Mouse (Mus musculus): Measurements from ENCODE around the gene Ptpn12. TPM values are rescaled to one million over a fixed set of nuclear protein-coding genes. Genes with fewer than 3 reads are reported as not detected.

Ptpn12 gene
- polyA plus RNA-seq, 1 experiment: 32.8 TPM

- Histone ChIP-seq H3K4me3 (ENCODE audit: low read depth, low read length) (0 out of 2 replicates have a peak overlapping the region, but pooled peaks have one; percentile 2), H3K36me3 (ENCODE audit: control insufficient read depth, insufficient read depth, low read length) (no peaks in the 10 kb centered on the region), H3K27me3 (ENCODE audit: control insufficient read depth, insufficient read depth, low read length) (no peaks in the 10 kb centered on the region), H3K4me1 (ENCODE audit: control insufficient read depth, insufficient read depth, insufficient read length, low read length) (peaks cover 17% of the 10 kb centered on the region; the same call in 1 of the 2 replicates), H3K27ac (ENCODE audit: insufficient read depth, low read depth, low read length) (peak overlapping the region; percentile 10; the same call in 1 of the 2 replicates)
- TF ChIP-seq CTCF (IDR thresholded peaks at IDR 0.05; ENCODE audit: extremely low read depth, insufficient read length, insufficient replicate concordance, low read depth, low read length): no peak
- no peak for TF ChIP-seq POLR2A (IDR thresholded peaks at IDR 0.05; ENCODE audit: low read depth, low read length)
- 36% methylated on average over 3 of the region's 3 CpGs for WGBS
Measured at GRCm38 (mm10) chr5:21053571-21054307, 2.0 kb downstream of the Ptpn12 start.

DNA sequence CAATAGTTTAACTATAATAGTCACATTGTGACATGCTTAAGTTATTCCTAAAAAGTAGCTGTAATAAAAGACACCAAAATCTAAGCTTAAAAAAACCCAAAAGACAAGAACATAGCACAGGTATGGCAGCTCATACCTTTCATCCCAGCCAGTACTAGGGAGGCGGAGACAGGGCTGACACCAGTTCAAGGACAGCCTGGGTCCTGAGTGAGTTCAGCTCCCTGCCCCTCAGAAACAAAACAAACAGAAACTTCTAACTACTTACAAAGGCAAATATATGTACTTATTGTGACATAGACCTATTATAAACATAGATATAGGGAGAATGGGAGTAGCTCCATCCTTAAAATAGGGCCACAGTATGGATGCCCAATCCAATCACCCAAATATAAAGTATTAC is 3.2 kb downstream of the Ptpn12 start:
- WGBS: 92% methylated on average over 1 of the region's 1 CpGs
- TF ChIP-seq POLR2A (IDR thresholded peaks at IDR 0.05; ENCODE audit: low read depth, low read length): no peak
- Histone ChIP-seq H3K27ac (ENCODE audit: insufficient read depth, low read depth, low read length) (no peak overlapping the region), H3K36me3 (ENCODE audit: control insufficient read depth, insufficient read depth, low read length) (no peaks in the 10 kb centered on the region), H3K27me3 (ENCODE audit: control insufficient read depth, insufficient read depth, low read length) (no peaks in the 10 kb centered on the region), H3K4me1 (ENCODE audit: control insufficient read depth, insufficient read depth, insufficient read length, low read length) (peaks cover 17% of the 10 kb centered on the region; the same call in 1 of the 2 replicates), H3K4me3 (ENCODE audit: low read depth, low read length) (no peak overlapping the region)

DNA sequence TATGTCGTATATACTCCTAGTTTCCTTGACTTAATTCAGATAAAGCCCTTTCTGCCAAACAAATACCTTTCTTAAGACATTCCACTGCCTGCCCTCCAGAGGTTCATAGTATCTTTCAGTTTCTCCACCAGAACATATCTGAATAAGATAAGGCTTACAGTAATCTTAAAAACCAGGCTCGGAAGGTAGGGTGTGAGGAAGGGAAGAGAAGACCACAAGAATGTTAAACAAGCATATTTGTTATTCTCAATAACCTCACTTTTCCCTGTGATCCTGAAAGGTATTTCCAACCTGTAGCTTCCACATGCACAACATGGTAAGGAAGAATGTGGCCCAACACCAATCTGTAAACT is 5.0 kb downstream of the Ptpn12 start:
- H3K4me3 ChIP-seq (ENCODE audit: low read depth, low read length): no peak overlapping the region
- TF ChIP-seq CTCF (IDR thresholded peaks at IDR 0.05; ENCODE audit: extremely low read depth, insufficient read length, insufficient replicate concordance, low read depth, low read length): no peak
- no peak for TF ChIP-seq POLR2A (IDR thresholded peaks at IDR 0.05; ENCODE audit: low read depth, low read length)
- H3K27me3 ChIP-seq (ENCODE audit: control insufficient read depth, insufficient read depth, low read length): no peaks in the 10 kb centered on the region
- WGBS: 15% methylated on average over 2 of the region's 2 CpGs
- H3K36me3 ChIP-seq (ENCODE audit: control insufficient read depth, insufficient read depth, low read length): no peaks in the 10 kb centered on the region
- H3K4me1 ChIP-seq (ENCODE audit: control insufficient read depth, insufficient read depth, insufficient read length, low read length): peaks cover 20% of the 10 kb centered on the region; the same call in 1 of the 2 replicates
- no peak overlapping the region for H3K27ac ChIP-seq (ENCODE audit: insufficient read depth, low read depth, low read length)

DNA sequence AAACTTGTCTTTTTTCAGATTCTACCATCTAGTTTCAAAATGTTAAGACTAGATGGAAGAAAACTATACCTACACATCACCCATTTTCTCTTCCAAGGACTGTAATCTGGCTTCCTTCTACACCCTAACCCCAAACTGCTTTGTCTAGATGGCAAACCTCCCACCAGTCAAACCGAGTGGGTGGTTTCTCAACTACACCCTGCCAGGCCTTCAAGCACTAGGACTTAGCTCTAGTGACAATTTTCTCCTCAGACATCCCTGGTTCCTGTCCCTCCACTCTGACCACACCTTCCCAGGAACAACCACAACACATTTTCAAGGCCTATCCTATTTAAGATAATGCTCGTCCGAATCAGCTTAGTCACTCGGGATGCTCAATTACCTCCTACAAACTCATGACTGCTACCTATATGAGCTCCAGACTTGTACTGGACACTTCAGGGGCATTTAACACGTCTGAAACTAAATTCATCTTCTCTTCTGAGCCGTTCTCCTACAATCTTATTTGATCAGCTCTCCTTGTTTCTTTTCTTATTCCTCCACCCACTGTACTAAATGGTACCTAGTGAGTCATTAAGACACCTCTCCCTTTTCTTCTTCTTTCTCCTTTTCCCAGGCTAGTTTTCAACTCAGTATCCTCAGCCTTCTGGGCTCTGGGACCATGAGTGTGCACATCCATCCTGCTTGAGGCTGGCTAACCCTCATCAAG is 5.5 kb downstream of the Ptpn12 start:
- TF ChIP-seq CTCF (IDR thresholded peaks at IDR 0.05; ENCODE audit: extremely low read depth, insufficient read length, insufficient replicate concordance, low read depth, low read length) (no peak), POLR2A (IDR thresholded peaks at IDR 0.05; ENCODE audit: low read depth, low read length) (no peak)

DNA sequence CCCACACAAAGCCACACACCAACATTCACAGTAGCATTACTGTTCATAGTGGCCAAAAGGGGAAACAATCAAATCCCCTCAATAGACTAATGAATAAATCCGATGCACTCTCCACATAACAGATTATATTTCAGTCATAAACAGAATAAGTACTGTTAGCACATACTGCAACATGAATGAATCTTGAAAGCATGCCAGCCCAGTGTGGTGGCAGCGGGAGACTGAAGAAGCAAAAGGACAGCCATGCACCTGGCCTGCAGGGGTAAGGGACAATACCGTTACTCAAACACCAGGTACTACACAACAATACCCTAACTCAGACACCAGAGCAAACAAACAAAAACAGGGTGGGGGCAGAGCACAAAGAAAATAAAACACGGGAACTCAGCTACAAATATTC is 6.7 kb downstream of the Ptpn12 start:
- Histone ChIP-seq H3K4me3 (ENCODE audit: low read depth, low read length) (no peak overlapping the region), H3K27ac (ENCODE audit: insufficient read depth, low read depth, low read length) (no peak overlapping the region), H3K27me3 (ENCODE audit: control insufficient read depth, insufficient read depth, low read length) (no peaks in the 10 kb centered on the region), H3K4me1 (ENCODE audit: control insufficient read depth, insufficient read depth, insufficient read length, low read length) (peaks cover 20% of the 10 kb centered on the region; the same call in 1 of the 2 replicates), H3K36me3 (ENCODE audit: control insufficient read depth, insufficient read depth, low read length) (no peaks in the 10 kb centered on the region)
- TF ChIP-seq POLR2A (IDR thresholded peaks at IDR 0.05; ENCODE audit: low read depth, low read length) (no peak), CTCF (IDR thresholded peaks at IDR 0.05; ENCODE audit: extremely low read depth, insufficient read length, insufficient replicate concordance, low read depth, low read length) (no peak)
- 64% methylated on average over 4 of the region's 4 CpGs for WGBS

More for the DNA sequence above, 5.5 kb downstream of the Ptpn12 start:
- H3K27me3 ChIP-seq (ENCODE audit: control insufficient read depth, insufficient read depth, low read length): no peaks in the 10 kb centered on the region
- WGBS: 33% methylated on average over 6 of the region's 6 CpGs
- peaks cover 20% of the 10 kb centered on the region; the same call in 1 of the 2 replicates for H3K4me1 ChIP-seq (ENCODE audit: control insufficient read depth, insufficient read depth, insufficient read length, low read length)
- H3K27ac ChIP-seq (ENCODE audit: insufficient read depth, low read depth, low read length): no peak overlapping the region
- H3K36me3 ChIP-seq (ENCODE audit: control insufficient read depth, insufficient read depth, low read length): no peaks in the 10 kb centered on the region
- H3K4me3 ChIP-seq (ENCODE audit: low read depth, low read length): no peak overlapping the region

GRCm38 (mm10) chr5:21047114-21047513 is 8.6 kb downstream of the Ptpn12 start:
- 86% methylated on average over 4 of the region's 4 CpGs for WGBS
- Histone ChIP-seq H3K4me1 (ENCODE audit: control insufficient read depth, insufficient read depth, insufficient read length, low read length) (peaks cover 13% of the 10 kb centered on the region; the same call in 1 of the 2 replicates), H3K27me3 (ENCODE audit: control insufficient read depth, insufficient read depth, low read length) (no peaks in the 10 kb centered on the region), H3K4me3 (ENCODE audit: low read depth, low read length) (no peak overlapping the region), H3K36me3 (ENCODE audit: control insufficient read depth, insufficient read depth, low read length) (no peaks in the 10 kb centered on the region), H3K27ac (ENCODE audit: insufficient read depth, low read depth, low read length) (no peak overlapping the region)
- TF ChIP-seq CTCF (IDR thresholded peaks at IDR 0.05; ENCODE audit: extremely low read depth, insufficient read length, insufficient replicate concordance, low read depth, low read length) (no peak), POLR2A (IDR thresholded peaks at IDR 0.05; ENCODE audit: low read depth, low read length) (no peak)
